Mouse (Mus musculus) neural tube, embryonic 14.5 days (tissue): ENCODE measurements around the gene Psen2. TPM values are rescaled to one million over a fixed set of nuclear protein-coding genes. Genes with fewer than 3 reads are reported as not detected.

ENCODE experiments used
- ATAC-seq: fragments of 200-750 bp; cut with Nextera tagmentation; 2 replicates; pipeline ENCODE4 v1.8.0; 2017; ENCODE audit warnings: low read depth, mild to moderate bottlenecking, moderate TSS enrichment, moderate library complexity
- H3K27ac ChIP-seq: fragments of 300-500 bp; sonication (generic); 2 replicates; pipeline ENCODE4 v1.5.1; 2014; ENCODE audit warnings: low read depth, mild to moderate bottlenecking, control low read depth, low read length, moderate library complexity, mixed read lengths
- H3K27me3 ChIP-seq: fragments of 300-500 bp; sonication (generic); 2 replicates; pipeline ENCODE4 v1.6.1; 2014; ENCODE audit warnings: low read length; ENCODE audit not compliant: control insufficient read depth, insufficient read depth
- H3K36me3 ChIP-seq: fragments of 300-500 bp; sonication (generic); 2 replicates; pipeline ENCODE4 v1.6.1; 2014; ENCODE audit warnings: low read length, mixed read lengths; ENCODE audit not compliant: control insufficient read depth, insufficient read depth
- H3K4me1 ChIP-seq: fragments of 300-500 bp; sonication (generic); 2 replicates; pipeline ENCODE4 v1.6.1; 2014; ENCODE audit warnings: low read length; ENCODE audit not compliant: control insufficient read depth, insufficient read depth
- H3K4me2 ChIP-seq: fragments of 300-500 bp; sonication (generic); 2 replicates; pipeline ENCODE4 v1.6.1; 2014; ENCODE audit warnings: mild to moderate bottlenecking, low read depth, low read length, control low read depth
- H3K4me3 ChIP-seq: fragments of 300-500 bp; sonication (generic); 2 replicates; pipeline ENCODE4 v1.5.1; 2014; ENCODE audit warnings: low read depth, low read length, control low read depth, mixed read lengths
- H3K9ac ChIP-seq: fragments of 300-500 bp; sonication (generic); replicated peaks from 2 replicates; pipeline ENCODE4 v1.6.1; 2014; ENCODE audit warnings: low read depth, mild to moderate bottlenecking, control low read depth, low read length, mixed read lengths
- H3K9me3 ChIP-seq: fragments of 300-500 bp; sonication (generic); 2 replicates; pipeline ENCODE4 v1.6.1; 2016; ENCODE audit warnings: low read length; ENCODE audit not compliant: control insufficient read depth
- WGBS: fragments of 180-500 bp; shearing (Covaris S2); extraction: QIAGEN DNeasy Blood & Tissue Kit; methylation state at CpG from one replicate; pipeline ENCODE4 v1.1.7; 2014; 5-methylcytosine and 5-hydroxymethylcytosine counted together
- polyA plus RNA-seq: library from polyadenylated mRNA; unstranded; fragments of >200 nt; fragmentation: Nextera tagmentation; extraction: Ambion mirVana; gene quantifications from 2 replicates; pipeline ENCODE4 v1.2.1, GENCODE M21; 2014

Psen2 gene
- polyA plus RNA-seq, 1 experiment from 2014 or later = 16.3 TPM

DNA sequence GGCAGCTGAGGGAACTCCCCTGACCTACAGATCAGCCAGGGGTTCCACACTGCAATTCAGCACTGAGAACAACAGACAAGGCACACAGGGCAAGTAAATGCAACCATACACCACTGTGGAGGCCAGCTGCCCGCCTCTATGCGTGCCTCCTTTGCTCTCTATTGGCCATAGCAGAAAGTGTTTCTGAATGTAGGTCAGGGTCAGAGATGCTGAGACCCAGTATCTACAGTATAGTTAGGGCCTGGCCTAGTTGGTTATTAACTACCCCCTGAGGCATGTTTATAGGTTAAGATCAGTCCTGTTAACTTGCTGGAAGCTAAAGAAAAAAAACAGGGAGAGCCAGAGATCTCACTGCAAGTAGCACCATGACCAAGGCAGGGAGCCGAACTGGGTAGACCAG, 80.5 kb downstream of the Psen2 start:
- Histone ChIP-seq H3K27ac (no peak overlapping the region), H3K36me3 (no peaks in the 10 kb centered on the region), H3K9me3 (no peaks in the 10 kb centered on the region), H3K27me3 (no peaks in the 10 kb centered on the region), H3K4me3 (no peak overlapping the region), H3K9ac (no peak overlapping the region), H3K4me1 (no peaks in the 10 kb centered on the region), H3K4me2 (no peak overlapping the region)
- ATAC-seq = no peak
- 73% methylated on average over 3 of the region's 3 CpGs for WGBS

DNA sequence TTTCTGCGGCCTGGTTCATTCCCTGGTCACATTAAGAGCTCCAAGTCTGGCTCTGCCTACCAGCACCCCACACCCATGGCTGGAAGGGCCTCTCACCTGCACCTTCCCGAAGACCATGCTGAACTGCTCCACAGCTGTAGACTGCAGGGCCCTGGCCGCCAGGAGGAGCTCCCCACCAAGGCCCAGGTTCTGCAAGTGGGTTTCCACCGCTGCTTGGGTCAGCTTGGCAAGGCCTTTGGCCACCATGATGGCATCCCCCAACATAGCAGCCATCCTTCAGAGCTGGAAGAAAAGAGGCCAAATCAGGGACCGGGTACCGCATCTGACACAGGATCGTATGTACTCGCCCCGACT, 81.3 kb downstream of the Psen2 start:
- H3K4me2 ChIP-seq = no peak overlapping the region
- H3K27me3 ChIP-seq = no peaks in the 10 kb centered on the region
- H3K4me3 ChIP-seq = no peak overlapping the region
- H3K9me3 ChIP-seq = no peaks in the 10 kb centered on the region
- 89% methylated on average over 9 of the region's 9 CpGs for WGBS
- no peak overlapping the region for H3K9ac ChIP-seq
- H3K36me3 ChIP-seq = no peaks in the 10 kb centered on the region
- no peak for ATAC-seq
- H3K4me1 ChIP-seq = no peaks in the 10 kb centered on the region
- no peak overlapping the region for H3K27ac ChIP-seq

DNA sequence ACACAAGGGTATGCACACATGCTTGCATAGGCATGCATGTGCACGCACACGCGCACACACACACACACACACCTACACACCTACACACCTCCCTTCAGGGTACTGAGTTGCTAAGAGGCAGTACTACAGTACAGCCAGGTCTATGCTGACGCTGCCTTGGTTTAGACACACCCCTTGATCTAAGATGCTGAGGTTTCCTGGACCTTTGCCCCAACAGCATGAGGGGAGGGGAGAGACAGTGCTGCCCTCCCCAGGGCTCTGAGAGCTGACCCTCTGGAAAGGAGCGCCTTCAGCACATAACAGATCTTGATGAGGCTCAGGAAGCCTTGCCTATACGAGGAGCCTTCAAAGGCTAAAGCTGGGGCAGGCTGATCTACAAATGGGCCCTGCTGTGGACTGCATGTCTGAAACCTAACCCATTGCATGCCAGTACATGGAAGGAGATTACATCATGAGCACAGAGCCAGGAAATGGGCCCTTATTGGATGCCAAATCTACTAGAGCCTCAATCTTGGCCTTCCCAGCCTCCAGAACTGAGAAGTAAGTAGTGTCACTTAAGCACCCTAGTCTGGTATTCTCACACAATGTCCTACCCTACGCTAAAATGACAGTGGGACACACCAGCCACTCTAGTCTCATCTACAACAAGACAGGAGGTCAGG, 81.8 kb downstream of the Psen2 start:
- WGBS = 94% methylated on average over 7 of the region's 7 CpGs
- Histone ChIP-seq H3K4me2 (no peak overlapping the region), H3K36me3 (no peaks in the 10 kb centered on the region), H3K27ac (no peak overlapping the region), H3K4me1 (no peaks in the 10 kb centered on the region), H3K9ac (no peak overlapping the region), H3K9me3 (no peaks in the 10 kb centered on the region), H3K27me3 (no peaks in the 10 kb centered on the region), H3K4me3 (no peak overlapping the region)
- no peak for ATAC-seq

DNA sequence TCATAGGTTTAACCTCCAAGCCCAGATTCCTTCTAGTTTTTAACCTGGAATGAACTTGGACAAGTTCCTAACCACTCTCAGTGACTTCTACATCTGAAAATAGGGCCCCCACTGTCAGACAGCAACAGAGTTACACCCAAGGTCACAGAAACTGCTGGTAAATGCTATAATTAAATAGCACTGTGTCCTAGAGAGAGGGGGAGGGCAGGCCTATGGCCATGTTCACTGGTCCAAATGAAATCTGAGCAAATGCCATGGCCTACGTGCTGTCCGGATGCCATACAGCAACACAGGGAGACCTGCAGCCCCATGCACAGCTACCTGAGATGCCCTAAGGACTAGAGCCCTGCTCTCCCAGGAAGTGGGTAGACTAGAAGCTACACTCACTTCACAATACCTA, 83.4 kb downstream of the Psen2 start:
- H3K4me3 ChIP-seq = no peak overlapping the region
- no peaks in the 10 kb centered on the region for H3K4me1 ChIP-seq
- no peaks in the 10 kb centered on the region for H3K9me3 ChIP-seq
- no peak overlapping the region for H3K9ac ChIP-seq
- no peak overlapping the region for H3K27ac ChIP-seq
- H3K4me2 ChIP-seq = no peak overlapping the region
- no peaks in the 10 kb centered on the region for H3K36me3 ChIP-seq
- no peaks in the 10 kb centered on the region for H3K27me3 ChIP-seq
- 93% methylated on average over 2 of the region's 2 CpGs for WGBS
- ATAC-seq = no peak

DNA sequence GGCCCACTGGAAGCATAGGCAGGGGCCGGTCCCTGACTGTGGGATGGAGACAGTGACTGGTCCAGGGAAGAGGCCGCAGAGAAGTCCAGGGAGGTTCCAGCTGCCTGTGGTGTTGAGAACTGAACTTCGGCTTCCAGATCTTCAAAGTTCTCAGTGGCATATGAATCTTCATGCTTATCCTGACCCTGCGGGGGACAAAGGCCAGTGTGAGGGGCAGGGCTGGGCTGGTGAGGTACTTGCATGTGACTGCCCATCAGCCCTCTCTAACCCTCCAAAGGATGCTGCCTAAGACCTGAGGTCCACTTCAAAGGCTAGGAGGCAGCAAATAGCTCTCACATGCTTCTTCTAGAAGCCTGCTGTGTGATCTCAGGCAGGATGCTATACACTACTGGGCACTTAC, 84.1 kb downstream of the Psen2 start:
- 93% methylated on average over 4 of the region's 4 CpGs for WGBS
- H3K4me2 ChIP-seq = no peak overlapping the region
- no peak overlapping the region for H3K9ac ChIP-seq
- no peaks in the 10 kb centered on the region for H3K9me3 ChIP-seq
- no peaks in the 10 kb centered on the region for H3K36me3 ChIP-seq
- no peak overlapping the region for H3K4me3 ChIP-seq
- no peaks in the 10 kb centered on the region for H3K4me1 ChIP-seq
- no peaks in the 10 kb centered on the region for H3K27me3 ChIP-seq
- no peak overlapping the region for H3K27ac ChIP-seq
- ATAC-seq = no peak

DNA sequence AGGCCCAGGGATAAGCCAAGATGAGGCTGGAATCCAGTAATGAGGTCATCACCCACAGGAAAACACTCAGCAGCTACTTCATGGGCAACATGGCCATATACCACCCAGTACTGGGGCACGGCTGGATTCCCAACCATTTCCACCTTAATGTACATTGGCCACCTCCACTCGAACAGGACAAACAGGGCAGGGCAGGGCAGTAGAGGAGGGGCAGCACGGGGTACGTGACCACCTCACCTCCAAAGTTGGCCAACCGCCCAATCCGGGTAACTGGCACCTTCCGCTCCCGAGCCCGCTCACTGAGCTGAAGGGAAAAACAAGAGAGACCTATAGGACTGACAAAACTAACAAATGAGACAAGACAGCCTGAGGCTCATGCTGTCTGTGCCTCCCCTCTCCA, 84.9 kb downstream of the Psen2 start:
- Histone ChIP-seq H3K27ac (no peak overlapping the region), H3K9ac (no peak overlapping the region), H3K9me3 (no peaks in the 10 kb centered on the region), H3K27me3 (no peaks in the 10 kb centered on the region), H3K36me3 (no peaks in the 10 kb centered on the region), H3K4me3 (no peak overlapping the region), H3K4me2 (no peak overlapping the region), H3K4me1 (no peaks in the 10 kb centered on the region)
- WGBS = 93% methylated on average over 9 of the region's 9 CpGs
- no peak for ATAC-seq

Other genes starting within 250 kb of the Psen2 start
- 3.1 and 3.3 TPM in 2 replicates for gene Coq8a, start 63.8 kb downstream of the Psen2 start, polyA plus RNA-seq
- gene Itpkb, start 67.0 kb upstream of the Psen2 start, polyA plus RNA-seq = 2.4 and 2.9 TPM in 2 replicates
- 19.5 and 27.7 TPM in 2 replicates for gene Stum, start 220.1 kb upstream of the Psen2 start, polyA plus RNA-seq